Comparison of ENCODE assay signal across 15 mouse cellular contexts in genomic region chr10:69435213-69435612, GRCm38 (mm10). TPM values are rescaled to one million over a fixed set of nuclear protein-coding genes. Genes with fewer than 3 reads are reported as not detected.
"Had no signal": no experiment of that assay in that cellular context is flagged by ENCODE, and none has a peak within 500 bp of the region (broad histone marks: within the 10 kb centered on the region; RNA-seq: fewer than 3 reads in every experiment).

No protein-coding gene starts in this region.

- H3K4me2 ChIP-seq: limb, embryonic 15.5 days; liver, embryonic 12.5 days; lung, embryonic 14.5 days; neural tube, embryonic 12.5 days had no signal

- H3K36me3 ChIP-seq: limb, embryonic 15.5 days; liver, embryonic 12.5 days; midbrain, embryonic 10.5 days; neural tube, embryonic 12.5 days had no signal

- H3K4me3 ChIP-seq: limb, embryonic 15.5 days; liver, embryonic 12.5 days; midbrain, embryonic 10.5 days; neural tube, embryonic 12.5 days had no signal

- H3K9ac ChIP-seq: limb, embryonic 15.5 days; liver, embryonic 12.5 days; lung, embryonic 14.5 days; neural tube, embryonic 12.5 days had no signal

- H3K27me3 ChIP-seq: limb, embryonic 15.5 days; liver, embryonic 12.5 days; neural tube, embryonic 12.5 days had no signal

- H3K27ac ChIP-seq: kidney, postnatal 0 days; limb, embryonic 15.5 days; liver, embryonic 12.5 days; midbrain, embryonic 10.5 days; neural tube, embryonic 12.5 days had no signal

- ATAC-seq: liver, embryonic 12.5 days had no signal

- H3K4me1 ChIP-seq: limb, embryonic 15.5 days; liver, embryonic 12.5 days; midbrain, embryonic 10.5 days; neural tube, embryonic 12.5 days had no signal

- DNase-seq: kidney, postnatal 36 days; layer of hippocampus, adult 9-11 months; layer of hippocampus, postnatal 36 days; lung, embryonic 14.5 days; midbrain, embryonic 14.5 days; right cerebral cortex, postnatal 4 days; spleen, adult 18-20 months; thymus, adult 18-20 months; thymus, postnatal 14 days had no signal

- H3K9me3 ChIP-seq: limb, embryonic 15.5 days; liver, embryonic 12.5 days; midbrain, embryonic 10.5 days; neural tube, embryonic 12.5 days had no signal

RNA-seq across cellular contexts. Expression of gene Ank3, which starts 36.6 kb away (rescaled TPM):
- total RNA-seq: megakaryocyte, adult 5-6 weeks had no signal
